Mouse (Mus musculus): ENCODE data around the gene Rbm20.
A peak's percentile ranks its signal among the peaks of the same experiment; 100 is the strongest.
"Not testable (repeated sequence)": the region's sequence is repeated elsewhere in the genome, so short reads cannot be mapped to it uniquely, and the experiment has no call there.

Gene Rbm20

GRCm38 (mm10) chr19:53793994-53794890 lies 117.1 kb downstream of the Rbm20 start:
- DNase-seq: no peak

- DNase-seq: no peak
Observed at GRCm38 (mm10) chr19:53794996-53795395, 117.9 kb downstream of the Rbm20 start.

GRCm38 (mm10) chr19:53796020-53796419 lies 118.9 kb downstream of the Rbm20 start:
- no peak for DNase-seq

GRCm38 (mm10) chr19:53797770-53798169 lies 120.7 kb downstream of the Rbm20 start:
- DNase-seq: no peak

GRCm38 (mm10) chr19:53799885-53800284 lies 122.8 kb downstream of the Rbm20 start:
- DNase-seq: no peak

- DNase-seq: no peak
Observed at GRCm38 (mm10) chr19:53800365-53800999, 123.4 kb downstream of the Rbm20 start.

- no peak for DNase-seq
Observed at GRCm38 (mm10) chr19:53801380-53801779, 124.3 kb downstream of the Rbm20 start.

GRCm38 (mm10) chr19:53801789-53802683 lies 124.9 kb downstream of the Rbm20 start:
- DNase-seq: no peak

- DNase-seq: no peak
Observed at GRCm38 (mm10) chr19:53803954-53804353, 126.8 kb downstream of the Rbm20 start.

- DNase-seq: no peak
Observed at GRCm38 (mm10) chr19:53805063-53805462, 128.0 kb downstream of the Rbm20 start.

GRCm38 (mm10) chr19:53806126-53806525 lies 129.0 kb downstream of the Rbm20 start:
- DNase-seq: no peak

GRCm38 (mm10) chr19:53806526-53807275 lies 129.6 kb downstream of the Rbm20 start:
- not testable (repeated sequence) for DNase-seq

- DNase-seq: peak; percentile 16 to 52
Observed at GRCm38 (mm10) chr19:53807276-53807801, 130.2 kb downstream of the Rbm20 start.

- no peak for DNase-seq
Observed at GRCm38 (mm10) chr19:53808041-53808777, 131.1 kb downstream of the Rbm20 start.

- DNase-seq: peak in 1 of 2 experiments; percentile 34
Observed at GRCm38 (mm10) chr19:53809185-53809861, 132.2 kb downstream of the Rbm20 start.

- no peak for DNase-seq
Observed at GRCm38 (mm10) chr19:53810024-53810423, 132.9 kb downstream of the Rbm20 start.

- DNase-seq: no peak
Observed at GRCm38 (mm10) chr19:53810584-53810983, 133.5 kb downstream of the Rbm20 start.

GRCm38 (mm10) chr19:53813576-53813975 lies 136.5 kb downstream of the Rbm20 start:
- no peak for DNase-seq

- no peak for DNase-seq
Observed at GRCm38 (mm10) chr19:53815714-53816113, 138.6 kb downstream of the Rbm20 start.

- DNase-seq: no peak
Observed at GRCm38 (mm10) chr19:53816242-53816641, 139.1 kb downstream of the Rbm20 start.

GRCm38 (mm10) chr19:53819299-53819698 lies 142.2 kb downstream of the Rbm20 start:
- DNase-seq: no peak

Measured in thymus, adult 18-20 months (tissue).